Mouse (Mus musculus): ENCODE measurements at regions not wholly inside any gene's neighbourhood (a gene's known extent, or its start where the extent isn't known, plus 50 kb on each side); places are given as distances from the start of the nearest gene placed in this dataset.

GRCm38 (mm10) chrX:140277978-140278729 is 63.9 kb upstream of the Frmpd3 start:
- ATAC-seq (ENCODE audit: low FRiP score, low read depth): peak; percentile 63; the same call in 1 of the 2 replicates
- H3K27me3 ChIP-seq: peaks cover 93% of the 10 kb centered on the region

DNA sequence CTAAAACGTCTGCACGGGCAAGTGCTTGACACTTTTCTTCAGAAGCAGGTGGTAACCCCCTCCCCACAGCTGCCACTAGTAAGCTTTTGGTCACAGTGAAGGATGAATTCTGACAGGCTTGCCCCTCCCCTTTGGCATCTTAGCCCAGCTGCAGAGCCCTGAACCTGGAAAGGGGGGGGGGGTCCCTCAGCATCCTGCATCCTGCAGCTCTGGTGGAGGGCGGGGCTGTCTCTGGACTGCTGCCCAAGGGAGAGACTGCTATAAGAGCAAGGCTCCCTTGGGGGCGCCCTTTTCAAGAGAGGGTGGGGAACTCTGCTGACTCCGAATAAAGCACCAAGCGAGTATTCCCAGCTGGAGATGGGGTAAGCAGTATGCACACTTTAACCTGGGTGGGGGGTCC is 62.8 kb upstream of the Frmpd3 start:
- Histone ChIP-seq H3K4me3 (no peak overlapping the region), H3K4me2 (replicated peaks) (no peak overlapping the region), H3K27ac (no peak overlapping the region), H3K9me3 (no peaks in the 10 kb centered on the region), H3K9ac (no peak overlapping the region), H3K27me3 (peaks cover 90% of the 10 kb centered on the region), H3K36me3 (no peaks in the 10 kb centered on the region), H3K4me1 (no peaks in the 10 kb centered on the region)
- WGBS: 16% methylated on average over 6 of the region's 6 CpGs
- 0 out of 2 replicates have a peak, but pooled peaks have one; percentile 5 for ATAC-seq (ENCODE audit: low FRiP score, low read depth)

More at GRCm38 (mm10) chrX:140277978-140278729, 63.9 kb upstream of the Frmpd3 start:
- no peak overlapping the region for H3K27ac ChIP-seq
- no peaks in the 10 kb centered on the region for H3K36me3 ChIP-seq
- peak overlapping the region; percentile 55 for H3K4me3 ChIP-seq
- H3K9ac ChIP-seq: peak overlapping the region; percentile 62
- H3K4me2 ChIP-seq (replicated peaks): peak overlapping the region; percentile 74
- H3K4me1 ChIP-seq: no peaks in the 10 kb centered on the region
- no peaks in the 10 kb centered on the region for H3K9me3 ChIP-seq
- 14% methylated on average over 52 of the region's 69 CpGs for WGBS

GRCm38 (mm10) chrX:140280016-140280415 is 62.0 kb upstream of the Frmpd3 start:
- Histone ChIP-seq H3K4me1 (no peaks in the 10 kb centered on the region), H3K27ac (no peak overlapping the region), H3K36me3 (no peaks in the 10 kb centered on the region), H3K9ac (no peak overlapping the region), H3K27me3 (peaks cover 89% of the 10 kb centered on the region), H3K4me3 (no peak overlapping the region), H3K4me2 (replicated peaks) (peak overlapping the region; percentile 27), H3K9me3 (no peaks in the 10 kb centered on the region)
- 22% methylated on average over 12 of the region's 12 CpGs for WGBS
- ATAC-seq (ENCODE audit: low FRiP score, low read depth): no peak
